Mouse (Mus musculus) 3134 (cell line): ENCODE results near the gene Nrl.

Experiments used
- DNase-seq: peaks from one replicate; pipeline ENCODE4 v3.0.0-alpha.2; 2011; ENCODE audit warnings: low spot score; ENCODE audit not compliant: insufficient read length; ENCODE audit errors: extremely low read depth

Gene Nrl

GRCm38 (mm10) chr14:55490361-55491201, 34.2 kb downstream of the Nrl start, which contains the start of gene Carmil3:
Gene Carmil3 (plus strand): TSS chr14:55490651.
- no peak for DNase-seq

GRCm38 (mm10) chr14:55486836-55487235, 37.9 kb downstream of the Nrl start:
- no peak for DNase-seq

- DNase-seq = no peak
Measured at GRCm38 (mm10) chr14:55484430-55485085, 40.2 kb downstream of the Nrl start.

GRCm38 (mm10) chr14:55479629-55480028, 45.2 kb downstream of the Nrl start:
- no peak for DNase-seq

GRCm38 (mm10) chr14:55478651-55479599, 45.9 kb downstream of the Nrl start, which contains the start of gene Dhrs4:
Gene Dhrs4 (plus strand): TSS chr14:55478758.
- peak; percentile 83 for DNase-seq

- DNase-seq = no peak
Measured at GRCm38 (mm10) chr14:55477829-55478228, 47.0 kb downstream of the Nrl start.

- no peak for DNase-seq
Measured at GRCm38 (mm10) chr14:55477421-55477820, 47.4 kb downstream of the Nrl start.

- DNase-seq = no peak
Measured at GRCm38 (mm10) chr14:55475654-55476053, 49.1 kb downstream of the Nrl start.

GRCm38 (mm10) chr14:55470806-55471205, 54.0 kb downstream of the Nrl start:
- DNase-seq = no peak

GRCm38 (mm10) chr14:55469821-55470220, 55.0 kb downstream of the Nrl start:
- DNase-seq = no peak

- DNase-seq = no peak
Measured at GRCm38 (mm10) chr14:55469041-55469440, 55.7 kb downstream of the Nrl start.
